Mouse (Mus musculus) embryonic facial prominence, embryonic 12.5 days (tissue): Measurements from ENCODE around the gene Zdhhc21. TPM values are rescaled to one million over a fixed set of nuclear protein-coding genes. Genes with fewer than 3 reads are reported as not detected.

ENCODE experiments used
- ATAC-seq: fragments of 200-750 bp; cut with Nextera tagmentation; 2 replicates; pipeline ENCODE4 v1.8.0; 2017; ENCODE audit not compliant: insufficient number of reproducible peaks, insufficient read depth, low FRiP score, low TSS enrichment
- H3K27ac ChIP-seq: fragments of 300-500 bp; sonication (generic); 2 replicates; pipeline ENCODE4 v1.5.1; 2016; ENCODE audit warnings: mild to moderate bottlenecking
- H3K27me3 ChIP-seq: fragments of 300-500 bp; sonication (generic); 2 replicates; pipeline ENCODE4 v1.6.1; 2016; ENCODE audit warnings: mild to moderate bottlenecking, moderate library complexity
- H3K36me3 ChIP-seq: fragments of 300-500 bp; sonication (generic); 2 replicates; pipeline ENCODE4 v1.6.1; 2016; ENCODE audit warnings: mild to moderate bottlenecking
- H3K4me1 ChIP-seq: fragments of 300-500 bp; sonication (generic); 2 replicates; pipeline ENCODE4 v1.6.1; 2016
- H3K4me2 ChIP-seq: fragments of 300-500 bp; sonication (generic); replicated peaks from 2 replicates; pipeline ENCODE4 v1.6.1; 2016; ENCODE audit warnings: mild to moderate bottlenecking, moderate library complexity
- H3K4me3 ChIP-seq: fragments of 300-500 bp; sonication (generic); 2 replicates; pipeline ENCODE4 v1.5.1; 2016; ENCODE audit warnings: mild to moderate bottlenecking
- H3K9ac ChIP-seq: fragments of 300-500 bp; sonication (generic); 2 replicates; pipeline ENCODE4 v1.6.1; 2016; ENCODE audit warnings: mild to moderate bottlenecking, moderate library complexity
- H3K9me3 ChIP-seq: fragments of 300-500 bp; sonication (generic); 2 replicates; pipeline ENCODE4 v1.6.1; 2016; ENCODE audit warnings: mild to moderate bottlenecking, moderate library complexity
- WGBS: fragments of 180-500 bp; shearing (Covaris S2); methylation state at CpG from one replicate; pipeline ENCODE4 v1.1.7; 2016; 5-methylcytosine and 5-hydroxymethylcytosine counted together
- polyA plus RNA-seq: library from polyadenylated mRNA; unstranded; fragments of >200 nt; fragmentation: Nextera tagmentation; extraction: Ambion mirVana; gene quantifications from 2 replicates; pipeline ENCODE4 v1.2.1, GENCODE M21; 2016

Zdhhc21 gene
- polyA plus RNA-seq, 1 experiment from 2014 or later, result 14.7 TPM

- Histone ChIP-seq H3K4me2 (no peak overlapping the region), H3K36me3 (no peaks in the 10 kb centered on the region), H3K4me3 (no peak overlapping the region), H3K9ac (no peak overlapping the region), H3K9me3 (no peaks in the 10 kb centered on the region), H3K27me3 (no peaks in the 10 kb centered on the region), H3K27ac (no peak overlapping the region), H3K4me1 (no peaks in the 10 kb centered on the region)
- no peak for ATAC-seq
- WGBS, result 61% methylated on average over 4 of the region's 4 CpGs
These were observed 44.5 kb downstream of the Zdhhc21 start for GRCm38 (mm10) chr4:82815296-82815695.

- WGBS, result 68% methylated on average over 6 of the region's 6 CpGs
- Histone ChIP-seq H3K27me3 (no peaks in the 10 kb centered on the region), H3K9ac (no peak overlapping the region), H3K4me2 (no peak overlapping the region), H3K4me1 (no peaks in the 10 kb centered on the region), H3K4me3 (no peak overlapping the region), H3K36me3 (no peaks in the 10 kb centered on the region), H3K9me3 (no peaks in the 10 kb centered on the region), H3K27ac (no peak overlapping the region)
- no peak for ATAC-seq
These were observed 46.4 kb downstream of the Zdhhc21 start for GRCm38 (mm10) chr4:82813356-82813755.

GRCm38 (mm10) chr4:82807811-82808210, 51.9 kb downstream of the Zdhhc21 start:
- H3K9ac ChIP-seq, result no peak overlapping the region
- no peak overlapping the region for H3K27ac ChIP-seq
- H3K36me3 ChIP-seq, result no peaks in the 10 kb centered on the region
- H3K4me3 ChIP-seq, result no peak overlapping the region
- no peak for ATAC-seq
- H3K27me3 ChIP-seq, result no peaks in the 10 kb centered on the region
- no peaks in the 10 kb centered on the region for H3K9me3 ChIP-seq
- no peaks in the 10 kb centered on the region for H3K4me1 ChIP-seq
- no peak overlapping the region for H3K4me2 ChIP-seq
- WGBS, result 87% methylated on average over 10 of the region's 10 CpGs

GRCm38 (mm10) chr4:82806176-82806757, 53.5 kb downstream of the Zdhhc21 start:
- WGBS, result 83% methylated on average over 10 of the region's 10 CpGs
- Histone ChIP-seq H3K4me1 (no peaks in the 10 kb centered on the region), H3K9me3 (no peaks in the 10 kb centered on the region), H3K4me2 (no peak overlapping the region), H3K9ac (no peak overlapping the region), H3K4me3 (no peak overlapping the region), H3K27me3 (no peaks in the 10 kb centered on the region), H3K27ac (no peak overlapping the region), H3K36me3 (no peaks in the 10 kb centered on the region)
- ATAC-seq, result no peak

- no peaks in the 10 kb centered on the region for H3K36me3 ChIP-seq
- no peaks in the 10 kb centered on the region for H3K27me3 ChIP-seq
- no peak overlapping the region for H3K27ac ChIP-seq
- no peak for ATAC-seq
- 40% methylated on average over 2 of the region's 2 CpGs for WGBS
- H3K4me2 ChIP-seq, result no peak overlapping the region
- H3K9ac ChIP-seq, result no peak overlapping the region
- H3K4me3 ChIP-seq, result no peak overlapping the region
- no peaks in the 10 kb centered on the region for H3K9me3 ChIP-seq
- H3K4me1 ChIP-seq, result no peaks in the 10 kb centered on the region
These were observed 55.7 kb downstream of the Zdhhc21 start for GRCm38 (mm10) chr4:82804019-82804418.

- WGBS, result 74% methylated on average over 6 of the region's 6 CpGs
These were observed 66.2 kb downstream of the Zdhhc21 start for GRCm38 (mm10) chr4:82793608-82794007.

GRCm38 (mm10) chr4:82792906-82793580, 66.7 kb downstream of the Zdhhc21 start:
- no peak overlapping the region for H3K4me2 ChIP-seq
- H3K9me3 ChIP-seq, result no peaks in the 10 kb centered on the region
- no peak overlapping the region for H3K27ac ChIP-seq
- WGBS, result 40% methylated on average over 5 of the region's 5 CpGs
- ATAC-seq, result no peak
- no peaks in the 10 kb centered on the region for H3K36me3 ChIP-seq
- H3K4me1 ChIP-seq, result no peaks in the 10 kb centered on the region
- no peak overlapping the region for H3K4me3 ChIP-seq
- H3K9ac ChIP-seq, result no peak overlapping the region
- H3K27me3 ChIP-seq, result no peaks in the 10 kb centered on the region

More at GRCm38 (mm10) chr4:82793608-82794007, 66.2 kb downstream of the Zdhhc21 start:
- H3K4me1 ChIP-seq, result no peaks in the 10 kb centered on the region
- no peak for ATAC-seq
- H3K27ac ChIP-seq, result no peak overlapping the region
- H3K9me3 ChIP-seq, result no peaks in the 10 kb centered on the region
- H3K4me2 ChIP-seq, result no peak overlapping the region
- H3K36me3 ChIP-seq, result no peaks in the 10 kb centered on the region
- no peaks in the 10 kb centered on the region for H3K27me3 ChIP-seq
- no peak overlapping the region for H3K9ac ChIP-seq
- H3K4me3 ChIP-seq, result no peak overlapping the region

- Histone ChIP-seq H3K4me3 (no peak overlapping the region), H3K9me3 (no peaks in the 10 kb centered on the region), H3K4me2 (no peak overlapping the region), H3K9ac (no peak overlapping the region), H3K27ac (no peak overlapping the region), H3K36me3 (no peaks in the 10 kb centered on the region), H3K4me1 (peaks cover 23% of the 10 kb centered on the region), H3K27me3 (no peaks in the 10 kb centered on the region)
- no peak for ATAC-seq
- 70% methylated on average over 11 of the region's 11 CpGs for WGBS
These were observed 94.1 kb downstream of the Zdhhc21 start for GRCm38 (mm10) chr4:82765513-82766216.

GRCm38 (mm10) chr4:82763586-82763985, 96.2 kb downstream of the Zdhhc21 start:
- WGBS, result 27% methylated on average over 5 of the region's 5 CpGs
- Histone ChIP-seq H3K9ac (no peak overlapping the region), H3K4me1 (peaks cover 23% of the 10 kb centered on the region), H3K27ac (peak overlapping the region; percentile 86), H3K36me3 (no peaks in the 10 kb centered on the region), H3K4me2 (no peak overlapping the region), H3K9me3 (no peaks in the 10 kb centered on the region), H3K4me3 (no peak overlapping the region), H3K27me3 (no peaks in the 10 kb centered on the region)
- no peak for ATAC-seq

- ATAC-seq, result peak; percentile 86
- under 1% methylated on average over 10 of the region's 10 CpGs for WGBS
- H3K4me2 ChIP-seq, result peak overlapping the region; percentile 35
- peak overlapping the region; percentile 86 for H3K27ac ChIP-seq
- no peak overlapping the region for H3K4me3 ChIP-seq
- no peaks in the 10 kb centered on the region for H3K36me3 ChIP-seq
- no peaks in the 10 kb centered on the region for H3K27me3 ChIP-seq
- peaks cover 27% of the 10 kb centered on the region for H3K4me1 ChIP-seq
- H3K9ac ChIP-seq, result no peak overlapping the region
- H3K9me3 ChIP-seq, result no peaks in the 10 kb centered on the region
These were observed 97.2 kb downstream of the Zdhhc21 start for GRCm38 (mm10) chr4:82762430-82763119.

- H3K27ac ChIP-seq, result no peak overlapping the region
- no peaks in the 10 kb centered on the region for H3K36me3 ChIP-seq
- ATAC-seq, result no peak
- H3K9ac ChIP-seq, result no peak overlapping the region
- H3K4me2 ChIP-seq, result no peak overlapping the region
- WGBS, result 5% methylated on average over 3 of the region's 3 CpGs
- H3K27me3 ChIP-seq, result no peaks in the 10 kb centered on the region
- H3K4me1 ChIP-seq, result peaks cover 15% of the 10 kb centered on the region; the same call in 1 of the 2 replicates
- H3K9me3 ChIP-seq, result no peaks in the 10 kb centered on the region
- no peak overlapping the region for H3K4me3 ChIP-seq
These were observed 103.5 kb downstream of the Zdhhc21 start for GRCm38 (mm10) chr4:82756295-82756626.
